Mouse (Mus musculus) neural tube, embryonic 12.5 days (tissue): ENCODE data around the gene Pou2f3. TPM values are rescaled to one million over a fixed set of nuclear protein-coding genes. Genes with fewer than 3 reads are reported as not detected.

Source experiments
- ATAC-seq: fragments of 200-750 bp; cut with Nextera tagmentation; 2 replicates; pipeline ENCODE4 v1.8.0; 2017; ENCODE audit warnings: low read depth, mild to moderate bottlenecking, moderate TSS enrichment, moderate library complexity; ENCODE audit not compliant: low FRiP score
- H3K27ac ChIP-seq: fragments of 300-500 bp; sonication (generic); 2 replicates; pipeline ENCODE4 v1.5.1; 2016
- H3K27me3 ChIP-seq: fragments of 300-500 bp; sonication (generic); replicated peaks from 2 replicates; pipeline ENCODE4 v1.6.1; 2016; ENCODE audit warnings: mild to moderate bottlenecking
- H3K36me3 ChIP-seq: fragments of 300-500 bp; sonication (generic); 2 replicates; pipeline ENCODE4 v1.6.1; 2016; ENCODE audit warnings: mild to moderate bottlenecking
- H3K4me1 ChIP-seq: fragments of 300-500 bp; sonication (generic); 2 replicates; pipeline ENCODE4 v1.6.1; 2016
- H3K4me2 ChIP-seq: fragments of 300-500 bp; sonication (generic); replicated peaks from 2 replicates; pipeline ENCODE4 v1.6.1; 2016; ENCODE audit warnings: mild to moderate bottlenecking
- H3K4me3 ChIP-seq: fragments of 300-500 bp; sonication (generic); 2 replicates; pipeline ENCODE4 v1.5.1; 2016
- H3K9ac ChIP-seq: fragments of 300-500 bp; sonication (generic); 2 replicates; pipeline ENCODE4 v1.6.1; 2016; ENCODE audit warnings: mild to moderate bottlenecking
- H3K9me3 ChIP-seq: fragments of 300-500 bp; sonication (generic); 2 replicates; pipeline ENCODE4 v1.6.1; 2016; ENCODE audit warnings: mild to moderate bottlenecking
- WGBS: fragments of 180-500 bp; shearing (Covaris S2); methylation state at CpG from one replicate; pipeline ENCODE4 v1.1.7; 2016; 5-methylcytosine and 5-hydroxymethylcytosine counted together
- polyA plus RNA-seq: library from polyadenylated mRNA; unstranded; fragments of >200 nt; fragmentation: Nextera tagmentation; extraction: Ambion mirVana; gene quantifications from 2 replicates; pipeline ENCODE4 v1.2.1, GENCODE M21; 2016

Pou2f3 gene
- polyA plus RNA-seq, 1 experiment from 2014 or later, result not detected

DNA sequence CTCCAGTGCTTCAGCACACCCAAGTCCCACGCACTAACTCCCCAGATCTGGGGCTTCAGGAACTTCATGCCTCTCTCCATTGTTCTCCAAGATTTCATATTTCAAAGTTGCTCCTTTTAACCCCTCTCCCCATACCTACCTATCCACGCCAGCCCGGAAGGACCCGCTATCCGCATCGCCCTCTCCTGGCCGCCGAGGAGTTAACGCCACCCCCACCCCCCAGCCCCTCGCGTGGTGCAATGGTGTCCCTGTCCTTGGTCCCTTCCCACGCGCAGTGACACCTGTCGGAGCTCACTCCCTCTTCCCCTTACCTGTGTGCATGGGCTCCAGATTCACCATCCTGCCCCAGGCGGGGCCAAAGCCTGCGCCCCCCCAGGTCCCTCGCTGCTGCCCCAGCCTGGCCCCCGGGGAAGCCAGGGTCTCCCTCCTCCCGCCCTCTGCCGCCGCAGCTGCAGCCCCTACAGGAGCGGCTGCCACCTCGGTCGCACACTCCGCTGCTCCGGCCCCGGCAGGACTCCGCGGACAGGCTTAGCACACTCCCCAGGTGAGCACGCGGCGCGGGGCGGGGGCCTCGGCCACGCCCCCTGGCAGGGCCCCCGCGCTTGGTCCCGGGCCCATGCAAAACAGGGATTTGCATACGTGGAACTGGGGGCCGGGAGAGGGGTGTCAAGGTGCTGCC lies 4.7 kb downstream of the Pou2f3 start:
- Histone ChIP-seq H3K9ac (0 out of 2 replicates have a peak overlapping the region, but pooled peaks have one; percentile 30), H3K27ac (no peak overlapping the region), H3K4me3 (peak overlapping the region; percentile 29), H3K27me3 (peaks cover 45% of the 10 kb centered on the region), H3K9me3 (no peaks in the 10 kb centered on the region), H3K36me3 (no peaks in the 10 kb centered on the region), H3K4me1 (peaks cover 13% of the 10 kb centered on the region), H3K4me2 (peak overlapping the region; percentile 56)
- WGBS, result 1% methylated on average over 41 of the region's 41 CpGs
- no peak for ATAC-seq

DNA sequence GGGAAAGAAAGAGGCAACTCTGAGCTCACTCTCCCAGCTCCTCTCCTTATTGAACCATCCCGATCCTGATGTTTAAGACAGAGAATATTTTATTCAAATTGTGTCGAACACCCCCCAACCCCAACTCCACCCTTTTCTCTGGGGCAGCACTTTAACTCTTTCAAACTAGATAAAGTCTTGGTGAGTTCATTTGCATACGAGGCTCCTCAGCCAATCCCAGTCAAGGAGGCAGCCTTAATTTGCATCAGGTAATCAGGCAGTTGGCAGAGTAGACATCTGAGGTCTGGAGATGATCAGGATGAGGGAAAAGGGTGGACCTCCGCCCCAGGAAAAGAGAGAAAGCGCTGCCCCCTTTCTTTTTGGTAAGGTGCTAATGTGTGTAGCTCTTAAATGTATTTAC lies 10.0 kb downstream of the Pou2f3 start:
- Histone ChIP-seq H3K4me3 (no peak overlapping the region), H3K27me3 (peaks cover 28% of the 10 kb centered on the region), H3K4me2 (peak overlapping the region; percentile 6; the same call in 1 of the 2 replicates), H3K4me1 (peaks cover 7% of the 10 kb centered on the region), H3K27ac (no peak overlapping the region), H3K9ac (no peak overlapping the region), H3K36me3 (no peaks in the 10 kb centered on the region), H3K9me3 (no peaks in the 10 kb centered on the region)
- WGBS, result 6% methylated on average over 5 of the region's 5 CpGs
- no peak for ATAC-seq

DNA sequence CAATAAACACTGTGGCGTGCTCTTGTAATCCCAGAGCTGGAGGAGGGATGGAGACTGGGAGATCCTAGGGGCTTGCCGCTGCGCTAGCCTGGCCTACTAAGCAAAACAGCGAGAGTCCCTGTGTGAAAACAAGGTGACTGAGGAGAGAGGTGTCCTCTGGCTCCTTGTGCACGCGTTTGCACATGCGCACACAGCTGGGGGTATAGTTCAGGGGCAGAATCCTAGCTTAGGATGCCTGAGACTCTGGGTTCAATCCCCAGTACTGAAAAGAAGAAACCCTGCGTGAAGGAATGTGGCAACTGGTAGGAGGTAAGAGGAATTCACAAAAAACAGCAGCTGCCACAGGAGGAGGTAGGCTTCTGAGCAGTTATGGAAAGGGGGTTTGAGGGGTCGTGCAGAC lies 16.2 kb downstream of the Pou2f3 start:
- WGBS, result 16% methylated on average over 9 of the region's 9 CpGs
- ATAC-seq, result no peak
- H3K4me2 ChIP-seq, result no peak overlapping the region

DNA sequence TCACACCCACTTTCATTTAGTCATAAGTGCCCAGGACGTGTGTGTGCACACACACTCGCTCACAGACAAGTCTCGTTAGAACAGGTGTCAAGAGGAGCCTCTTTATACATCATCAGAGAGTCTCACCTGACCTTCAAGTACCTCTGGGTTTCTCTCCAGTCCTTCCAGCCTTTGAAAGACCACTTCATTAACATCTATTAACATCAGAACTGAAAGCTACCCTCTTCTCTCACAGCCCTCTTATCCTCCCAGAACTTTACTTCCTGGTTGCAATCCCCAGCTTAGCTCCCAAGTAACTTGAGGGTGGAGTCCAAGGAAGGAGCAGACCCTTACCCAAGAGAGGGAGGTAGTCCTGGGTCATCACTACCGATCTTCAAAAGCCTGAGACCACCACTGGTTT lies 18.6 kb downstream of the Pou2f3 start:
- no peaks in the 10 kb centered on the region for H3K27me3 ChIP-seq
- H3K27ac ChIP-seq, result no peak overlapping the region
- WGBS, result 46% methylated on average over 4 of the region's 4 CpGs
- no peak overlapping the region for H3K4me2 ChIP-seq
- no peak overlapping the region for H3K4me3 ChIP-seq
- no peak for ATAC-seq
- peaks cover 6% of the 10 kb centered on the region for H3K4me1 ChIP-seq
- no peaks in the 10 kb centered on the region for H3K36me3 ChIP-seq
- no peak overlapping the region for H3K9ac ChIP-seq
- H3K9me3 ChIP-seq, result no peaks in the 10 kb centered on the region

More for the DNA sequence above, 16.2 kb downstream of the Pou2f3 start:
- Histone ChIP-seq H3K4me1 (peaks cover 1% of the 10 kb centered on the region), H3K27me3 (no peaks in the 10 kb centered on the region), H3K36me3 (no peaks in the 10 kb centered on the region), H3K27ac (no peak overlapping the region), H3K4me3 (no peak overlapping the region), H3K9ac (no peak overlapping the region), H3K9me3 (no peaks in the 10 kb centered on the region)

DNA sequence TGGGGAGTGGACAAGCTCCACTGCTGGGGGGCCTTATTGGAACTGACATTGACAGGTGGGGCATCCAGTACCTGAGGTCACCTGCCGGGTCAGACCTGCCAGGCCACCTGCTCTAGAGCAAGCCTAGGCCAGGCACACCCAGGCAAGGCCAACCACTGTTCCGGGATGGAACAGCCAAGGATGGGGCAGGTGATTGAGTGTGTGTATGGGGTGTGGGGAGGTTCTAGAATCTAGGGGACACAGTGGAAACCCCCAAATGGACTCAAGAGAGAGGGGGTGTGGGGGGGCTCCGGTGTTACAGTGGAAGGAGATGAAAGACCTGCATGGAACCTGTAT lies 21.2 kb downstream of the Pou2f3 start:
- Histone ChIP-seq H3K4me2 (no peak overlapping the region), H3K27ac (no peak overlapping the region)
- no peak for ATAC-seq

DNA sequence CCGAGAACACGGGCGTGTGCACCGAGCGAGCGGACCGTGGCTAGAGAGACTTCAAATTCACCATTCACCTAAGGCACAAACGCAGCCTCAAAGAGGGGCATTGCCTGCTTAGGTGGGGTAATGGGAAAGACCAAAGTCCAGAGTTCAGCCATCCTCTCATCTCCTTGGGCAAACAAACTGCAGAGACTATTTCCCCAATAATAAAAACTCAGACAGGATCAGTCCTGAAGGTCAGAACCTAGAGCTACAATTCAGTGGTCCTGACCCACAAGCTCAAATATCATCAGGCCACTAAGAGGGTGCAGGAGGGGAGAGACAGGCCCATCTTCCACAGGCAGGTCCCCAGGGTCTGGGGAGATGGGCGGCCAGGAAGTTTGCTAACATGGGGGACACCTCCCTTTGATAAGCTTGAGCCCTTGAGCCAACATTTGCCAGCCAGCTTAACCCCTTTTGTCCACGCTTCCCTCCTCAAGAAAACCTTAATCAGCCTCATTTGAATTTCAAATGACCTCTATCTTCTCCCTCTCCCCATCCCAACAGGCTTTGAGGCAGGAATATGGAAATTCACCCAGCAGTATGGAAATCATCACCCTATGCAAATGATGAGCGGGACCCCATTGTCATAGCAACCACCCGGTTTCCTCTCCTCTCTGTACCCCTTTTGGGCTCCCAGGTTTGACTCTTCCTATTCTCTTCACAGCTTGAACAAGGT lies 21.7 kb downstream of the Pou2f3 start:
- H3K9ac ChIP-seq, result no peak overlapping the region
- 68% methylated on average over 12 of the region's 12 CpGs for WGBS
- no peaks in the 10 kb centered on the region for H3K36me3 ChIP-seq
- no peaks in the 10 kb centered on the region for H3K27me3 ChIP-seq
- no peaks in the 10 kb centered on the region for H3K9me3 ChIP-seq
- H3K4me3 ChIP-seq, result no peak overlapping the region
- peaks cover 6% of the 10 kb centered on the region for H3K4me1 ChIP-seq
- H3K4me2 ChIP-seq, result no peak overlapping the region
- H3K27ac ChIP-seq, result no peak overlapping the region
- no peak for ATAC-seq

More for the DNA sequence above, 21.2 kb downstream of the Pou2f3 start:
- no peak overlapping the region for H3K9ac ChIP-seq
- no peak overlapping the region for H3K4me3 ChIP-seq
- peaks cover 6% of the 10 kb centered on the region for H3K4me1 ChIP-seq
- H3K36me3 ChIP-seq, result no peaks in the 10 kb centered on the region
- no peaks in the 10 kb centered on the region for H3K27me3 ChIP-seq
- H3K9me3 ChIP-seq, result no peaks in the 10 kb centered on the region
- WGBS, result 56% methylated on average over 3 of the region's 3 CpGs

DNA sequence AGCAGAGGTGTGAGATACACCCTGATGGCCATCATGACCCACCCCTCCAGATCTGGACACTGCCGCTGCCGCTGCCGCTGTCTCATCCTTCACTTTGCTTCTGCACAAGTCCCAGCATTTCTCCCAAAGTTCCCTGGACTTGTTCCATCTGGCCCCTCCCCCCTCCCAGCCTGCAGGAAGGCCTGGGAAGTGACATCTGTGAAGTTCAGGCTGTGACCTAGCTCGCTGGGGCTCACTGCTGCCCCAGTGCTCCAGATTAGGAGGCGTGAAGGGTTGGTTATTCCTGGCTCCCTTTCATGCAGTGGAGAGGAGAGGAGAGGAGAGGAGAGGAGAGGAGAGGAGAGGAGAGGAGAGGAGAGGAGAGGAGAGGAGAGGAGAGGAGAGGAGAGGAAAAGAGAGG lies 30.6 kb downstream of the Pou2f3 start:
- Histone ChIP-seq H3K27me3 (no peaks in the 10 kb centered on the region), H3K36me3 (no peaks in the 10 kb centered on the region), H3K4me1 (0 out of 2 replicates have a peak, but pooled peaks cover 2% of the 10 kb centered on the region), H3K4me3 (no peak overlapping the region), H3K9ac (no peak overlapping the region), H3K27ac (no peak overlapping the region), H3K9me3 (no peaks in the 10 kb centered on the region), H3K4me2 (no peak overlapping the region)
- no peak for ATAC-seq
- WGBS, result 53% methylated on average over 5 of the region's 5 CpGs

DNA sequence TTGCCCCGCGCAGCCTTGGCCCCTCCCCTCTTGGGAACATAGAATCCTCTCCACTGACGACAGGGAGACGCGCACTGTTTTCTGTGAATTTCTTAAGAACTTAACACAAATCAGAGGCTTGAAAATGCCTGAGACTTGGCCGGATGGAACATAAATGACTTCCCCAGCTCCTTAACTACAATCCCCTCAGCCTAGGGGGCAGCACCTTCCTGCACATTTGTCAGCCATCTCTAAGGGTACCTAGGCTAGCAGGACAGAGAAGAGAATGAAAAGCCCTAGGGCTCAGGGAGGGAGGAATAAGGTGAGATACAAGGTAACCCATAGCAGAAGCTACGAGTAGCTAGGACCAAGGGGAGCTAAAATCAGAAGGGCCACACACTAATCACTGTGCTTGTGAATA lies 32.0 kb downstream of the Pou2f3 start:
- 61% methylated on average over 7 of the region's 7 CpGs for WGBS
- Histone ChIP-seq H3K36me3 (no peaks in the 10 kb centered on the region), H3K27me3 (no peaks in the 10 kb centered on the region), H3K4me1 (0 out of 2 replicates have a peak, but pooled peaks cover 2% of the 10 kb centered on the region), H3K9me3 (no peaks in the 10 kb centered on the region), H3K9ac (no peak overlapping the region), H3K4me3 (no peak overlapping the region), H3K4me2 (no peak overlapping the region), H3K27ac (no peak overlapping the region)
- no peak for ATAC-seq

DNA sequence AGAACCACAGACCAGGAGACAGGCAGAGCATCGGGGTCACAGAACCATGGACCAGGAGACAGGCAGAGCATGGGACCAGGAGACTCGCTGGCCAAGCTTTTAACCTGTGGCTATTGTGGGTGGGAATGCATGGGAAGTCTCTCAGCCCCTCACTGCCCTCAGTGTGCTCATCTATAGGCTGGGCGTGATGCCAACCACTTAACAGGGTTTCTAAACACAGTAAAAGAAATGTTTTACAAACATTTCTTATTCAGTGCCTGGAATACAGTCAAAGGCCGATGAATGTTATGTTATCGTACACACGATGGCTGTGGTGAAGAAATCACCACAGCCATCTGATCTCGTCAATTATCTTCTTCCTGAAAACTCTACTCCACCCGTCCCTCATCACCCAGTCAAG lies 43.1 kb downstream of the Pou2f3 start:
- Histone ChIP-seq H3K4me2 (no peak overlapping the region), H3K4me1 (no peaks in the 10 kb centered on the region), H3K36me3 (no peaks in the 10 kb centered on the region), H3K9ac (no peak overlapping the region), H3K27ac (no peak overlapping the region), H3K27me3 (no peaks in the 10 kb centered on the region), H3K9me3 (no peaks in the 10 kb centered on the region), H3K4me3 (no peak overlapping the region)
- no peak for ATAC-seq
- WGBS, result 90% methylated on average over 8 of the region's 8 CpGs

DNA sequence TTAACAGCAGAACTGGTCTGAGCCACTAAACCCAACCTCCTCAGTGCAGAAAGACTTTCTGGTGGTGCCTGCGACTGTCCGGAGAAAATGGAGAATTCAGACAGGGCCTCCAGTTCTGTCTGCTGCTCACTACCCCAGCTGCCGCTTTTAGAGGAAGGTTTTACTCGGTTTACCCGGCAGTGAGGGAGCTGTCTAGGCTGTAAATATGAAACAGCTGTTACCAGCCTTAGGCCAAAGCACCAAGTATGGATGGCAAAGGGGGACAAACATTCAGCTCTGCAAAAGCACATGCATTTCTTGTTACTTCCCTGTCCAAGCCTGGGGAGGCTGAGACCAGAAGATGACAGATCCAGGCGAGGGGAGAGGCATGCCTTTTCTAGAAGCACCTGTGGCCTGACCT lies 43.8 kb downstream of the Pou2f3 start:
- Histone ChIP-seq H3K4me1 (no peaks in the 10 kb centered on the region), H3K27ac (no peak overlapping the region), H3K9me3 (no peaks in the 10 kb centered on the region), H3K4me3 (no peak overlapping the region), H3K36me3 (no peaks in the 10 kb centered on the region), H3K9ac (no peak overlapping the region), H3K27me3 (no peaks in the 10 kb centered on the region), H3K4me2 (no peak overlapping the region)
- no peak for ATAC-seq
- WGBS, result 84% methylated on average over 6 of the region's 6 CpGs

DNA sequence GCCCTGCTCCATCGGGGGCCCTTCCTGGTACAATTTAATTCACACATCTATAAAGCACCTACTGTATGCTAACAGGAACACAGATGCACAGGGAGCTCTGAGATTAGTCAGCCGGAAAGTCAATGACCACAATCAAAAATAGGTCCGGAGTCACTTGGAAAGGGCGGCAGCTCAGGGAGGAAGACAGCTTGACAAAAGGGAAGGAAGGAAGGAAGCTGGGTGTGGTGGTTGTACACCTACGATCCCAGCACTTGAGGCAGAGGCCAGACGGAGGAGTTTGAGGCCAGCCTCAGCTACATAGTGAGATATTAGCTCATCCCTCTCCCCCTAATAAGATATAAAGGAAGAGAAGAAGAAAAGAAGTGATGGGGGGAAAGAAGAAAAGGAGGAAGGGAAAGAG lies 54.2 kb downstream of the Pou2f3 start:
- no peaks in the 10 kb centered on the region for H3K36me3 ChIP-seq
- H3K9ac ChIP-seq, result no peak overlapping the region
- 81% methylated on average over 6 of the region's 6 CpGs for WGBS
- no peaks in the 10 kb centered on the region for H3K4me1 ChIP-seq
- no peaks in the 10 kb centered on the region for H3K27me3 ChIP-seq
- H3K9me3 ChIP-seq, result no peaks in the 10 kb centered on the region
- no peak overlapping the region for H3K4me3 ChIP-seq
- no peak overlapping the region for H3K4me2 ChIP-seq
- no peak overlapping the region for H3K27ac ChIP-seq
- no peak for ATAC-seq

DNA sequence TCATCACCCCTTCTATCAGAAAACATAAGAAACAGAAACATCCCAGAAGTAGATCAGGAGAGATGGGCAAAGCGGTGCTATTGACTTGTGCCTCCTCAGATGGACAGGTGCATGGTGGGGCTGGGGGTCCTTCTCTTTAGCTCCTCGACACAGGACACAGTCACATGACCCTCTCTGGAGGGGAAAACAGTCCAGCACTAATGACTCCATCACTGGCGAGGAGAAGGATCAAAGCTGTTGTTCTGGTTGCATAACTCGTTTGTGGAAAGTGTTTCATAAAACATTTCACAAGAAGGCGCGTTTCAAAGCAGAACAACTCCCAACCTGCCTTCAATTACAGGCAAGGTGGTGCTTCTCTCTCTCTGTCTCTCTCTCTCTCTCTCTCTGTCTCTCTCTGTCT lies 58.4 kb downstream of the Pou2f3 start:
- ATAC-seq, result no peak
- Histone ChIP-seq H3K9me3 (no peaks in the 10 kb centered on the region), H3K27ac (no peak overlapping the region), H3K4me1 (no peaks in the 10 kb centered on the region), H3K36me3 (no peaks in the 10 kb centered on the region), H3K4me2 (no peak overlapping the region), H3K4me3 (no peak overlapping the region), H3K9ac (no peak overlapping the region), H3K27me3 (no peaks in the 10 kb centered on the region)
- WGBS, result 89% methylated on average over 6 of the region's 6 CpGs

DNA sequence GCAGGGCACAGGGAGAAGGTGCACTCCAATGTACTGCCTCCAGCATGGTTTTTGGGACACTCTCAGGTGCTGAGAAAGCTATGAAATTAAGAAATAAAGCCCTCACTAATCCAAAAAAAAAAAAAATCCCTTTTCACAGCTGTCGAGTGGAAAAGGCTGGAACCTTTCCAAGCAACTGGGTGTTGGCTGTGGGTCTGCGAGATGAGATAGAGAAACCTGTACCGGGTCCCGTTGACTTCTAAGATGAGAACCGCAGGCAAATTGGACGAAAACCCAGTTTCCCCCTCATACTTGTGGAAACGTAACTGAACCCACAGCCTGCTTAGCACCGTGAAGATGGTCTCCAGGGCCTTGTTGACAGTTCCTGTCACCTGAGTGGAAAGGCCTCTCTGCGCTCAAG lies 59.2 kb downstream of the Pou2f3 start:
- no peak for ATAC-seq
- WGBS, result 87% methylated on average over 9 of the region's 9 CpGs
- Histone ChIP-seq H3K4me1 (no peaks in the 10 kb centered on the region), H3K27me3 (no peaks in the 10 kb centered on the region), H3K36me3 (no peaks in the 10 kb centered on the region), H3K4me3 (no peak overlapping the region), H3K9me3 (no peaks in the 10 kb centered on the region), H3K27ac (no peak overlapping the region), H3K4me2 (no peak overlapping the region), H3K9ac (no peak overlapping the region)
